ENCODE assay signal across 7 mouse cellular contexts in the genomic region with DNA sequence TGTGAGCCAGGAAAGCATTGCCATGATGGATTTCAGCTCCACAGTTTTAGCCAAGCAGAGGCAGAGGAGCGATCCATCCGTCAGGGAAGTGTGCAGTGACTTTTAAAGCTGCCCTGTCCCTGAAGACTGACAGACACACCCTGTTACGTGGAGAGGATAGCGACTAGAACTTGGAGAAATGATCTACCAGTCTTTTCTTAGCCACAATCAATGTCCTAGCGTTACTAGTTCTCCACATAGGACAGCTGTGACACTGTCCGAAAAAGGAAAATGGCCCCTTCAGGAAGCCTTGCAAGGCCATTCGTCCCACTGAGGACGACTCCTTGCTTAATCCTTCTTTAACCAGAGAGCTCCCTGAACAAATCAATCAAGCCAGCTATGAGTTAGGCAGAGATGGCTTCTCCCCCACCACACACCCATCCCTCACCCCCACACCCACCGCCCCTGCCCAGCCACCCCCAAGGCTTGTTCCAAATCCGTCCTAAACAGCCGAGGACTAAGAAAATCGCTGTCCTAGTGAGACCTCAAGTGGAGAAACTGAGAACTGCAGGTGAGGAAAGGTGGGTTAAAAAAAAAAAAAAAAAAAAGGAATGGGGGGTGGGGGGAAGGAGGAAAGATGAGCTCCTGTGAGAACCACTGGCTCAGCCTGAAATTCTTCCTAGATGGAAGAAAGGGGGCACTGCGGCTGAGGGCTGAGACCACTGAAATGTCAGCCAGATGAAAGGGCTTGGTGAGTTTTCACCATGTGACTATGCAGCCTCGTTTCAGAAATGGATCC.
DNase-seq lines count a peak whose midpoint lies in the region; ATAC-seq and TF ChIP-seq lines count a peak whose summit lies in the region.

No protein-coding gene starts in this region.

- peak; percentile 41 for DNase-seq in MEL-GATA-1-ER (ENCODE audit: extremely low read depth, low read depth)
- peak; percentile 9 to 24 for DNase-seq in adrenal gland, postnatal 4 days (ENCODE audit: low spot score in 2 of 2)
- peak; percentile 22 for DNase-seq in heart, postnatal 0 days (ENCODE audit: low spot score)
- peak; percentile 13 to 62 for DNase-seq in layer of hippocampus, adult 2 months (ENCODE audit: low spot score in 2 of 2)
- peak; percentile 67 for DNase-seq in lung, postnatal 14 days
- peak; percentile 58 to 77 for DNase-seq in right cerebral cortex, postnatal 10 days (ENCODE audit: low spot score in 2 of 2)

- H3K9ac ChIP-seq in embryonic facial prominence, embryonic 13.5 days, result peak overlapping the region; percentile 54; the same call in 1 of the 2 replicates
- peak overlapping the region; percentile 53; the same call in 1 of the 2 replicates for H3K9ac ChIP-seq in heart, postnatal 0 days (replicated peaks; ENCODE audit: low read depth, low read length)

- H3K9me3 ChIP-seq in embryonic facial prominence, embryonic 13.5 days, result no peaks in the 10 kb centered on the region
- no peaks in the 10 kb centered on the region for H3K9me3 ChIP-seq in heart, postnatal 0 days (replicated peaks; ENCODE audit: control insufficient read depth, low read length)

- H3K27ac ChIP-seq in embryonic facial prominence, embryonic 13.5 days, result peak overlapping the region; percentile 2; the same call in 1 of the 2 replicates
- H3K27ac ChIP-seq in heart, postnatal 0 days (ENCODE audit: low read depth), result no peak overlapping the region
- H3K27ac ChIP-seq in layer of hippocampus, adult 2 months, result peak overlapping the region; percentile 32; the same call in 1 of the 2 replicates

- H3K4me3 ChIP-seq in embryonic facial prominence, embryonic 13.5 days, result peak overlapping the region; percentile 35
- H3K4me3 ChIP-seq in heart, postnatal 0 days (ENCODE audit: low read depth, low read length), result peak overlapping the region; percentile 51
- peak overlapping the region; percentile 49 for H3K4me3 ChIP-seq in layer of hippocampus, adult 2 months

- peaks cover 20% of the 10 kb centered on the region; the same call in 1 of the 2 replicates for H3K4me1 ChIP-seq in embryonic facial prominence, embryonic 13.5 days
- H3K4me1 ChIP-seq in heart, postnatal 0 days (ENCODE audit: control insufficient read depth, insufficient read depth), result no peaks in the 10 kb centered on the region

- no peaks in the 10 kb centered on the region for H3K36me3 ChIP-seq in embryonic facial prominence, embryonic 13.5 days
- H3K36me3 ChIP-seq in heart, postnatal 0 days (replicated peaks; ENCODE audit: control insufficient read depth, insufficient read depth, low read length), result no peaks in the 10 kb centered on the region

- peak overlapping the region; percentile 61 for H3K4me2 ChIP-seq in embryonic facial prominence, embryonic 13.5 days
- H3K4me2 ChIP-seq in heart, postnatal 0 days (ENCODE audit: low read depth, low read length), result peak overlapping the region; percentile 65

- no peaks in the 10 kb centered on the region; the same call in 1 of the 2 replicates for H3K27me3 ChIP-seq in embryonic facial prominence, embryonic 13.5 days
- no peaks in the 10 kb centered on the region for H3K27me3 ChIP-seq in heart, postnatal 0 days (ENCODE audit: control insufficient read depth, insufficient read depth, low read length)

- peak; percentile 67 for TF ChIP-seq CTCF in heart, postnatal 0 days (IDR thresholded peaks at IDR 0.05; ENCODE audit: low read depth)
- TF ChIP-seq CTCF in layer of hippocampus, adult 2 months (conservative IDR thresholded peaks at IDR 0.05), result peak; percentile 77

- 15% methylated on average over 14 of the region's 14 CpGs for WGBS in embryonic facial prominence, embryonic 13.5 days
- 14% methylated on average over 14 of the region's 14 CpGs for WGBS in heart, postnatal 0 days

- peak; percentile 52; the same call in 1 of the 2 replicates for ATAC-seq in embryonic facial prominence, embryonic 13.5 days (ENCODE audit: insufficient number of reproducible peaks, insufficient read depth, low FRiP score, low TSS enrichment, low read depth)
- ATAC-seq in heart, postnatal 0 days (ENCODE audit: insufficient read depth, low read depth), result peak; percentile 74

- TF ChIP-seq EP300 in heart, postnatal 0 days (IDR thresholded peaks at IDR 0.05; ENCODE audit: low read depth), result no peak

Comparison
In these comparisons a context has a peak if more than half of its experiments do, and no peak if none do; other contexts are left out.
1. DNase-seq: peak in every context shown above with its lines; median percentile 68 in right cerebral cortex, postnatal 10 days; 67 in lung, postnatal 14 days; 41 in MEL-GATA-1-ER; 38 in layer of hippocampus, adult 2 months; 22 in heart, postnatal 0 days; 16 in adrenal gland, postnatal 4 days.